Mouse (Mus musculus) lung, embryonic 14.5 days (tissue): ENCODE measurements around the gene Pdxk. TPM values are rescaled to one million over a fixed set of nuclear protein-coding genes. Genes with fewer than 3 reads are reported as not detected.
A peak's percentile ranks its signal among the peaks of the same experiment; 100 is the strongest.

Experiments
- ATAC-seq: fragments of 200-750 bp; cut with Nextera tagmentation; 2 replicates; pipeline ENCODE4 v1.8.0; 2017; ENCODE audit warnings: mild to moderate bottlenecking, moderate TSS enrichment, moderate library complexity; ENCODE audit not compliant: insufficient read depth
- DNase-seq: peaks from one replicate; pipeline ENCODE4 v3.0.0-alpha.2; 2015
- H3K27ac ChIP-seq: fragments of 300-500 bp; sonication (generic); 2 replicates; pipeline ENCODE4 v1.5.1; 2014; ENCODE audit warnings: low read depth, mild to moderate bottlenecking, moderate library complexity
- H3K27me3 ChIP-seq: fragments of 300-500 bp; sonication (generic); 2 replicates; pipeline ENCODE4 v1.6.1; 2014; ENCODE audit warnings: low read length, control low read depth; ENCODE audit not compliant: insufficient read depth
- H3K36me3 ChIP-seq: fragments of 300-500 bp; sonication (generic); 2 replicates; pipeline ENCODE4 v1.6.1; 2014; ENCODE audit warnings: control low read depth; ENCODE audit not compliant: insufficient read depth
- H3K4me1 ChIP-seq: fragments of 300-500 bp; sonication (generic); 2 replicates; pipeline ENCODE4 v1.6.1; 2014; ENCODE audit warnings: antibody characterized with exemption, control low read depth; ENCODE audit not compliant: insufficient read depth
- H3K4me2 ChIP-seq: fragments of 300-500 bp; sonication (generic); 2 replicates; pipeline ENCODE4 v1.6.1; 2014; ENCODE audit warnings: mild to moderate bottlenecking
- H3K4me3 ChIP-seq: fragments of 300-500 bp; sonication (generic); 2 replicates; pipeline ENCODE4 v1.5.1; 2014; ENCODE audit warnings: low read depth, low read length
- H3K9ac ChIP-seq: fragments of 300-500 bp; sonication (generic); 2 replicates; pipeline ENCODE4 v1.6.1; 2014
- H3K9me3 ChIP-seq: fragments of 300-500 bp; sonication (generic); 2 replicates; pipeline ENCODE4 v1.6.1; 2016; ENCODE audit warnings: low read depth, low read length, control low read depth
- CTCF ChIP-seq: IDR thresholded peaks from 2 replicates; pipeline ENCODE4 v1.5.1; 2016; ENCODE audit warnings: antibody characterized with exemption, low read depth
- WGBS: fragments of 180-500 bp; shearing (Covaris S2); extraction: QIAGEN DNeasy Blood & Tissue Kit; methylation state at CpG from one replicate; pipeline ENCODE4 v1.1.7; 2014; 5-methylcytosine and 5-hydroxymethylcytosine counted together
- polyA plus RNA-seq: library from polyadenylated mRNA; unstranded; fragments of >200 nt; fragmentation: Nextera tagmentation; extraction: Ambion mirVana; gene quantifications from 2 replicates; pipeline ENCODE4 v1.2.1, GENCODE M21; 2014

The Pdxk gene
- polyA plus RNA-seq, 1 experiment from 2014 or later, result 6.9 TPM

DNA sequence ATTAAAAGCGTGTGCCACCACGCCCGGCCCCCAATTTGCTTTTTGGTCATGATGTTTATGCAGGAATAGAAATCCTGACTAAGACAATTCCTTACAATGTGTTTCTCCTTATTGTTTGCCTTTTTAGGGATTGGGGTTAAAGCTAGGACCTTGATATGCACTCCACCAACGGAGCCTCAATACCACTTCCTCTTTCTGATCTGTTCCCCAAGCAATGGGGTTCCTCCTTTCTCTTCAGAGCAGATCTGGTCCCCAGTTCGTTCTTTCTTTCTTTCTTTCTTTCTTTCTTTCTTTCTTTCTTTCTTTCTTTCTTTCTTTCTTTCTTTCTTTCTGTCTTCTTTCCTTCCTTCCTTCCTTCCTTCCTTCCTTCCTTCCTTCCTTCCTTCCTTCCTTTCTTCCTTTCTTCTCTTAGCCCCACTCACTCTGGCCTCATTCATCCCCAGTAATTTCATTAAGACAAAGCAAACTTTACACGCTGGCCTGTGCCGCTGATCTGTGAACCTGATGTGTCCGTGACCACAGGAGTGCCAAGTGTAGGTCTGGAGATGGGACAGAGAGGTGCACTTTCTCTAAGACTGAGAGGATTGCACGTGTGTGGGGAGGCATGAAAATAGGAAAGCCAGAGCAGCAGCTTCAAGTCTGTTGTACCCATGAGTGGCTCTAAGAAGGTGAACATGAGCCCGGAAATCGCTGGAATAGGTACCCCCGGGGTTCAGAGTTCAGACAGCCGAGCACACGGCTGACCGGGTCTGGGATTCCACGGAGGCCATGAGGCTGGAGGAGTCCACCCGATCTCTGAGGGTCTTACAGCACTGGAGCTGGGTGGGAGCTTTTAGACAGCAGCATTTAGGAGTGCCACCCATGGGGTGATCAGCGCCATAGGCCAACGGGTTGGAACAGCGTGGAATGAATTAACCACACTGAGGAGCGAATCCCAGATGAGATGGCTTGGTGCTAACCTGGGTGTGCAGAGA lies 16.5 kb upstream of the Pdxk start:
- no peak for TF ChIP-seq CTCF
- ATAC-seq (peak; percentile 16), DNase-seq (no peak)
- Histone ChIP-seq H3K4me3 (peak overlapping the region; percentile 47), H3K9ac (peak overlapping the region; percentile 44; the same call in 1 of the 2 replicates), H3K27me3 (0 out of 2 replicates have a peak, but pooled peaks cover 2% of the 10 kb centered on the region), H3K36me3 (no peaks in the 10 kb centered on the region), H3K4me1 (no peaks in the 10 kb centered on the region), H3K4me2 (peak overlapping the region; percentile 87), H3K27ac (no peak overlapping the region), H3K9me3 (no peaks in the 10 kb centered on the region)
- 35% methylated on average over 21 of the region's 21 CpGs for WGBS

DNA sequence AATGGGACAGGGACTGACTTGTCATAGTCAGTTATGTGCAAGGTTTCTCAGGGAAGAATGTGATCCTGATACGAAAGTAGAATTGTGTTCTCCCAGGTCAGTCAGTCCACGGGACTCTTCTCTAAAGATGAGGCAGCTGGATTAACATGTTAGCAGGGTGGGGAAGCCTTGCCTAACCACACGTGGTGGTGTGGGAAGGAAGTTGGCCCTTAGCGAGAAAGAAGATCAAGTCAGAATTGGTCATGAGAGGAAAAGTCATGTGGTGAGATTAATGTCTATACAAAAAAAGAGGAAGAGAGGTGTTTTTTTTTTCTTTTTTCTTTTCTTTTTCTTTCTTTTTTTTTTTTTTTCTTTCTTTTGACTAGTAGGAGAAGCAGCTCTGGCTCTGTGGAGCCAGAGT lies 12.0 kb upstream of the Pdxk start:
- H3K4me1 ChIP-seq, result no peaks in the 10 kb centered on the region

DNA sequence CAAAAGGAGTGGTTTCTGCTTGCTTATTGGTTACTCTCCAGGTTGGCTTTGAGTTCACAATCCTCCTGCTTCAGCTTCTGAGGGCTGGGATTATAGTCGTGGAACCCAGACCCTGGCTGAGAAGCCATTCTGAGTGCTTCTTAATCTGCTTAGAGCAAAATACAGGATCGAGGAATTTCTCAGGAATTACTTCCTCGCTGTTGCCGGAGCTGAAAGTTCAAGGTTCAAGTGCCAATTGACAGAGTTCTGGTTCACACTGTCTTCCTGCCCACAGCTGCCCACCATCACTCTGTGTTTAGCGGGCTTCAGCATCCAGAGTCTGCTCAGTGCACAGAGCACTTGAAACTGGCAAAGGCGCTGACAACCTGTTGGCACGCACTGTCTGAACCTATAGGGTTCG lies 10.0 kb upstream of the Pdxk start:
- H3K36me3 ChIP-seq, result no peaks in the 10 kb centered on the region
- DNase-seq (no peak), ATAC-seq (no peak)
- no peaks in the 10 kb centered on the region for H3K4me1 ChIP-seq
- H3K9me3 ChIP-seq, result no peaks in the 10 kb centered on the region
- 52% methylated on average over 8 of the region's 8 CpGs for WGBS
- no peak for TF ChIP-seq CTCF
- H3K27ac ChIP-seq, result no peak overlapping the region
- H3K4me2 ChIP-seq, result no peak overlapping the region
- no peaks in the 10 kb centered on the region for H3K27me3 ChIP-seq
- H3K9ac ChIP-seq, result no peak overlapping the region
- H3K4me3 ChIP-seq, result no peak overlapping the region

More for the DNA sequence above, 12.0 kb upstream of the Pdxk start:
- Histone ChIP-seq H3K9ac (no peak overlapping the region), H3K27me3 (no peaks in the 10 kb centered on the region), H3K9me3 (no peaks in the 10 kb centered on the region), H3K36me3 (no peaks in the 10 kb centered on the region), H3K4me3 (no peak overlapping the region), H3K27ac (no peak overlapping the region), H3K4me2 (no peak overlapping the region)
- WGBS, result 66% methylated on average over 4 of the region's 4 CpGs
- TF ChIP-seq CTCF, result no peak
- DNase-seq (no peak), ATAC-seq (no peak)

DNA sequence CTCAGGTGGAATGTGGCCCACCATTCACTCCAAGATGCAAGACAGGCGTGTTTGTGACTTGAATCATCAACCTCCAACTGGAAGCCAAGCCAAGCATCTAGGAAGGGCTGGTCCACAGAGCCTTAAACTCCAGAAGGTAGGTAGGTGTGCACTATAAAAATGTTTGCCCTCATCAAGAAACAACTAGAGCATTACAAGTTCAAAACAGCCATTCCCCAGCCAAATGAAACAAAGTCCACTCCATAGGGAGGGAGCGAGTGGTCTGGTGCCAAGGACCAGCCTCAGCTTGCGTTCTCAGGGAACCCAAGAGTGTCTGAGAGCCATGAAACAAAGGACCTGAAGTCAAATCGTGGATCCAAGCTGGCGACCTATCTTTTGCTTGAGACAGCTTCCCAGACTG lies 8.7 kb upstream of the Pdxk start:
- Histone ChIP-seq H3K4me1 (no peaks in the 10 kb centered on the region), H3K27me3 (no peaks in the 10 kb centered on the region), H3K4me2 (no peak overlapping the region), H3K9me3 (no peaks in the 10 kb centered on the region), H3K27ac (no peak overlapping the region), H3K9ac (no peak overlapping the region), H3K36me3 (no peaks in the 10 kb centered on the region), H3K4me3 (no peak overlapping the region)
- no peak for TF ChIP-seq CTCF
- no peak for DNase-seq
- no peak for ATAC-seq
- 51% methylated on average over 5 of the region's 5 CpGs for WGBS

DNA sequence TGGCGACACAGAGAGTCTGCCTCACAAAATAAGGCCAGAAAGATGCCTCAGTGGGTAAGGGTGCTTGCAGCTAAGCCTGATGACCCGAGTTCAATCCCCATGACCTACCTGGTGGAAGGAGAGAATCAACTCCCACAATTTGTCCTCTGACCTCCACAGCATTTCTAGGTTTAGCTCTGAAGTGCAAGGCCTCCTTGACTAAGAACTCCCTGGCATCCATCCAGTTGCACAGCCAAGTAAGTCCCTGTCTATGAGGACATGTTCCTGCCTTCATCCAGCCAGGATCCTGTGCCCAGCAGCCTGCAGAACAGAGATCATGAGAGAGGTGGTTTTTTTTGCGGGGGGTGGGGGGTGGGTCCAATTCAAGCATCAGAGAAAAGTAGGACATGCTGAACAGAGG lies 7.3 kb upstream of the Pdxk start:
- no peak for DNase-seq
- WGBS, result 83% methylated on average over 3 of the region's 3 CpGs

DNA sequence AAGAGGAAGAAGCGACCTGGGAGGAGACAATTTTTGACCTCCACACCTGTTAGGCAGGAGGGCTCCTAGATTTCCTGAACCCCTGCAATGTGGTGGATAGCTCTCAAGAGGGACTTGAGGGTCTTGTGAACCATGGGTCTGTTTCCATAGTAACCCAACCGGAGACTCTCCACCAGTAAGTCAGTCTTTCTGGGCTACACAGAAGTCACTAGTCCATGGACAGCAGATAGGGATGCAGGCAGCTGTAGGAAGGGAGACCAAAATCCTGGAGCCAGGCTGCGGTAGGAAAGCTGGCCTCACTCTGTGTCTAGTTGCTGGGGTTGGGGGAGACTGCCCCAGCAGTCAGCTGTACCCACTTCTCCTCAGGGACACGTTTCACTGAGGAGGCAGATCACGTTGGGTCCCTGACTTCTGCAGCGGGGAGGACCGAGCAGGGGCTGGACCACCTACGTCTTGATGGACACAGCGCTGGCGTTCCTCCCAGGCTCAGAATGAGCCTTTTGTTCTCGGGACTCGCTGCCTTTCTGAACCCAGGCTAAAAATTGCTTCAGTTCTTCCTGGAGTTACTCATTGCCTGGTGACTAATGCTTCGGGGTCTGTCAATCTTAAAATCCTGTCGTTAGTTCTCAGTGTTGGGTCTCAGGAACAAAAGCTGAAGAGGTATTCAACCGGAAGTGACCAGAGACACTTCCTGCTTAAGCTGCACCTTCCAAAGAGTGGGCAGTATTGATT lies 6.0 kb upstream of the Pdxk start:
- H3K4me3 ChIP-seq, result no peak overlapping the region
- no peak for TF ChIP-seq CTCF
- ATAC-seq (no peak), DNase-seq (peak; percentile 56)
- no peak overlapping the region for H3K9ac ChIP-seq
- H3K27me3 ChIP-seq, result no peaks in the 10 kb centered on the region
- WGBS, result 33% methylated on average over 15 of the region's 15 CpGs
- no peaks in the 10 kb centered on the region for H3K4me1 ChIP-seq
- H3K4me2 ChIP-seq, result peak overlapping the region; percentile 27; the same call in 1 of the 2 replicates
- H3K9me3 ChIP-seq, result no peaks in the 10 kb centered on the region
- peak overlapping the region; percentile 22 for H3K27ac ChIP-seq
- H3K36me3 ChIP-seq, result no peaks in the 10 kb centered on the region

More for the DNA sequence above, 7.3 kb upstream of the Pdxk start:
- TF ChIP-seq CTCF, result no peak
- Histone ChIP-seq H3K9ac (no peak overlapping the region), H3K9me3 (no peaks in the 10 kb centered on the region), H3K27ac (no peak overlapping the region), H3K4me2 (no peak overlapping the region), H3K4me3 (no peak overlapping the region), H3K4me1 (no peaks in the 10 kb centered on the region), H3K27me3 (no peaks in the 10 kb centered on the region), H3K36me3 (no peaks in the 10 kb centered on the region)
- ATAC-seq, result no peak
